Mouse (Mus musculus) limb, embryonic 11.5 days (tissue): Measurements from ENCODE around the gene Fcgr4. TPM values are rescaled to one million over a fixed set of nuclear protein-coding genes. Genes with fewer than 3 reads are reported as not detected.
"Not testable (repeated sequence)": the region's sequence is repeated elsewhere in the genome, so short reads cannot be mapped to it uniquely, and the experiment has no call there.

Experiments
- ATAC-seq: fragments of 200-750 bp; cut with Nextera tagmentation; 2 replicates; pipeline ENCODE4 v1.8.0; 2017; ENCODE audit warnings: low read depth; ENCODE audit not compliant: insufficient number of reproducible peaks, low FRiP score, low TSS enrichment
- DNase-seq: peaks from one replicate; pipeline ENCODE4 v3.0.0-alpha.2; 2015; ENCODE audit warnings: low spot score
- H3K27ac ChIP-seq: fragments of 300-500 bp; sonication (generic); replicated peaks from 2 replicates; pipeline ENCODE4 v1.5.1; 2014; ENCODE audit warnings: low read depth, mild to moderate bottlenecking, low read length
- H3K27me3 ChIP-seq: fragments of 300-500 bp; sonication (generic); 2 replicates; pipeline ENCODE4 v1.6.1; 2014; ENCODE audit warnings: mild to moderate bottlenecking, low read length, mixed read lengths; ENCODE audit not compliant: control insufficient read depth, insufficient read depth
- H3K36me3 ChIP-seq: fragments of 300-500 bp; sonication (generic); 2 replicates; pipeline ENCODE4 v1.6.1; 2014; ENCODE audit warnings: mild to moderate bottlenecking, low read length, moderate library complexity, mixed read lengths; ENCODE audit not compliant: control insufficient read depth, insufficient read depth
- H3K4me1 ChIP-seq: fragments of 300-500 bp; sonication (generic); 2 replicates; pipeline ENCODE4 v1.6.1; 2014; ENCODE audit warnings: low read length, mixed read lengths; ENCODE audit not compliant: control insufficient read depth, insufficient read depth
- H3K4me2 ChIP-seq: fragments of 300-500 bp; sonication (generic); 2 replicates; pipeline ENCODE4 v1.6.1; 2014; ENCODE audit warnings: low read depth, mild to moderate bottlenecking, moderate library complexity; ENCODE audit not compliant: severe bottlenecking
- H3K4me3 ChIP-seq: fragments of 300-500 bp; sonication (generic); 2 replicates; pipeline ENCODE4 v1.5.1; 2014; ENCODE audit warnings: low read depth, low read length
- H3K9ac ChIP-seq: fragments of 300-500 bp; sonication (generic); 2 replicates; pipeline ENCODE4 v1.6.1; 2014; ENCODE audit warnings: mild to moderate bottlenecking, low read length
- H3K9me3 ChIP-seq: fragments of 300-500 bp; sonication (generic); 2 replicates; pipeline ENCODE4 v1.6.1; 2016; ENCODE audit warnings: low read length; ENCODE audit not compliant: control insufficient read depth
- WGBS: fragments of 180-500 bp; shearing (Covaris S2); extraction: QIAGEN DNeasy Blood & Tissue Kit; methylation state at CpG from one replicate; pipeline ENCODE4 v1.1.7; 2014; 5-methylcytosine and 5-hydroxymethylcytosine counted together
- polyA plus RNA-seq: library from polyadenylated mRNA; unstranded; fragments of >200 nt; fragmentation: Nextera tagmentation; extraction: Ambion mirVana; gene quantifications from 2 replicates; pipeline ENCODE4 v1.2.1, GENCODE M21; 2014

The Fcgr4 gene
- polyA plus RNA-seq, 1 experiment from 2014 or later, result 0.27 TPM

- DNase-seq (peak; percentile 67), ATAC-seq (peak; percentile 77)
- not testable (repeated sequence) for H3K36me3 ChIP-seq, H3K9me3 ChIP-seq, H3K9ac ChIP-seq, H3K4me1 ChIP-seq, H3K27ac ChIP-seq
- Histone ChIP-seq H3K4me3 (peak overlapping the region; percentile 21), H3K27me3 (peaks cover 15% of the 10 kb centered on the region), H3K4me2 (peak overlapping the region; percentile 26)
- WGBS, result 8% methylated on average over 37 of the region's 61 CpGs
These were observed 45.1 kb downstream of the Fcgr4 start for GRCm38 (mm10) chr1:171063569-171064490.

DNA sequence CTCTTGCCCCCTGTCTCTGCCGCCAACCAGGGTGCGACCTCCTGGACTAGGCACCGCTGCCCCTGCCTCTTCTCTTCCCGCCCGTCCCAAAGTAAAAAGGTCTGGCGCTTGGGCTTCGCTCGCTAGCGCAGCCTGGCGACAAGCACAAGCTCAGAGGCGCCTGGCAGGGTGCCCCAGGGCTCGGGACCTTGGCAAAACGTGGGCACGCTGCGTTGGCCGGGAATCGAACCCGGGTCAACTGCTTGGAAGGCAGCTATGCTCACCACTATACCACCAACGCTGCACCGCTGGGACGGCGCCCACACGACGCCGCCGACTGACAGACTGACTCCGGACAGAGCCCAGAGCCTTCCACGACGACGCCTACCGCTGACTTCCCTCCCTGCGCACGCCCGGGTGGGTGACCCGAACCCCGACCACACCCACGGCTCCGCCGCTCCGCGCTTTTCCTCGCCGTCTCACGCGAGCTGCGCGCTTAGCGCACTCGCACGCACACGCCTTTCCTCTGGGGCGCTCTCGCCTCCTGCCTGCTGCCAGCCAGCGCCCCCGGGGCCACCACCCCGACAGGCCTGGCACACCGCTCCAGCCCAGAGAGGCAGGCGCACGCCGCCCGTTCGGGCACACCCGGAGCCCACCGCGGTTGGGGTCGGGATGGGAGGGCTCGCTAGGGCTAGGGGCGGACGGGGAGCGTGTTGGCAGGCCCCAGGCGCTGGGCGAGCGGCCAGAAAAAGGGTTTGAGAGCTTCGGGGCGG, 45.9 kb downstream of the Fcgr4 start, which contains the start of gene Fcgr3:
Fcgr3 (minus strand) TSS at position 445 of the 752 bp plus-strand sequence.
- not testable (repeated sequence) for H3K27ac ChIP-seq, H3K9me3 ChIP-seq, H3K9ac ChIP-seq, H3K4me1 ChIP-seq, H3K36me3 ChIP-seq
- peak within 1 kb of the TSS; percentile 21 for H3K4me3 ChIP-seq
- WGBS, result 2% methylated on average over 41 of the region's 75 CpGs
- DNase-seq (peak; percentile 88), ATAC-seq (peak; percentile 67)
- peak within 1 kb of the TSS; percentile 26 for H3K4me2 ChIP-seq
- peaks cover 19% of the 10 kb centered on the region for H3K27me3 ChIP-seq

DNA sequence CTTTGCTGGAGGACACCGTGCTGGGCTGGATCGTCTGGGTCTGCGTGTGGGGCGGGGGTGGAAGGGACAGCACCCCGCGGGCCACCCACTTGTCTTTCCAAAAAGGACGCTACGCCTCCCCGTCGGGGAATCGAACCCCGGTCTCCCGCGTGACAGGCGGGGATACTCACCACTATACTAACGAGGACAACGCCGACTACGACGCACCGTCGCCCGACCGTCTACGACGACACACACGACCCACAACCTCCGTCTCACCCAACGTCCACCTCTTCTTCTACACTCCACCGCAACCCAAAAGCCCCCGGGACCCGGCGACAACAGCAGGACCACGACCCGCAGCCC, 46.5 kb downstream of the Fcgr4 start:
- ATAC-seq, result peak; percentile 31
- H3K27ac ChIP-seq, result not testable (repeated sequence)

DNA sequence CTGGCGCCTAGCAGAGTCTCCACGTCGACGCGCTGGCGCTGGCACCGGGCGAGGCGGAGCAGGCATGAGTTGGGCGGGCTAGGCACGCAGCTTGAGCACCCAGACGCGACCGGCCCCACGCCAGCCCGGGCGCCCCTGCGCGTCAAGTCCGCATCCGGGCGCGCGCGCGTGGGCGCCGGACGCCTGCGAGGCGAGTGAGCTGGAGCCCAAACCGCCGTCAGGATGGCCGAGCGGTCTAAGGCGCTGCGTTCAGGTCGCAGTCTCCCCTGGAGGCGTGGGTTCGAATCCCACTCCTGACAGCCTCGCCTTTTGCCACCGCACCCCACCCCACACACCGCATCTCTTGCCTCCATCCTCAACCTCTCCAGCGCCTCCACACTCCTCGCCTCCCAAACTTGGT, 47.0 kb downstream of the Fcgr4 start:
- not testable (repeated sequence) for H3K9ac ChIP-seq, H3K27ac ChIP-seq, H3K9me3 ChIP-seq, H3K4me1 ChIP-seq, DNase-seq, H3K36me3 ChIP-seq, H3K4me2 ChIP-seq
- Histone ChIP-seq H3K27me3 (peaks cover 23% of the 10 kb centered on the region), H3K4me3 (peak overlapping the region; percentile 20; the same call in 1 of the 2 replicates)
- 6% methylated on average over 26 of the region's 45 CpGs for WGBS
- peak; percentile 0; the same call in 1 of the 2 replicates for ATAC-seq

More for the DNA sequence above, 46.5 kb downstream of the Fcgr4 start:
- not testable (repeated sequence) for H3K4me1 ChIP-seq, H3K9me3 ChIP-seq, DNase-seq, H3K36me3 ChIP-seq, H3K9ac ChIP-seq
- 0 out of 2 replicates have a peak overlapping the region, but pooled peaks have one; percentile 25 for H3K4me2 ChIP-seq
- 0% methylated on average over 14 of the region's 35 CpGs for WGBS
- peak overlapping the region; percentile 21; the same call in 1 of the 2 replicates for H3K4me3 ChIP-seq
- H3K27me3 ChIP-seq, result peaks cover 23% of the 10 kb centered on the region

DNA sequence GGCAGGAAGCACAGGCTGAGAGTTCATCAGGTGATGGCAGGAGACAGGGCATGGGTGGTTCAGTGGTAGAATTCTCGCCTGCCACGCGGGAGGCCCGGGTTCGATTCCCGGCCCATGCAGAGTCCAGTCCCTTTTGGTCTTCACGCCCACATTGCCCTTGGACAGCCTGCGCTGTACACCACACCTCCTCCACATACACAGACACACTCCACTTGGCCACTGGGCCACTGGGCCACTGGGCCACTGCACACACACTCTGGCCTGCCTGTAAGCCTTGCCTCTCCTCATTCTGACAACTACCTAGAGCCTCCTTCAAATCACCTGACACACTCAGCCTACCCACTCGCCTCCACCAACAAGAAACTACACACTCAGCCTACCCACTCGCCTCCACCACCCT, 47.9 kb downstream of the Fcgr4 start:
- not testable (repeated sequence) for DNase-seq, H3K9ac ChIP-seq, H3K9me3 ChIP-seq, H3K36me3 ChIP-seq, H3K4me2 ChIP-seq, H3K4me3 ChIP-seq, H3K27ac ChIP-seq, H3K4me1 ChIP-seq
- 25% methylated on average over 2 of the region's 10 CpGs for WGBS
- H3K27me3 ChIP-seq, result peaks cover 24% of the 10 kb centered on the region
- peak; percentile 31 for ATAC-seq

DNA sequence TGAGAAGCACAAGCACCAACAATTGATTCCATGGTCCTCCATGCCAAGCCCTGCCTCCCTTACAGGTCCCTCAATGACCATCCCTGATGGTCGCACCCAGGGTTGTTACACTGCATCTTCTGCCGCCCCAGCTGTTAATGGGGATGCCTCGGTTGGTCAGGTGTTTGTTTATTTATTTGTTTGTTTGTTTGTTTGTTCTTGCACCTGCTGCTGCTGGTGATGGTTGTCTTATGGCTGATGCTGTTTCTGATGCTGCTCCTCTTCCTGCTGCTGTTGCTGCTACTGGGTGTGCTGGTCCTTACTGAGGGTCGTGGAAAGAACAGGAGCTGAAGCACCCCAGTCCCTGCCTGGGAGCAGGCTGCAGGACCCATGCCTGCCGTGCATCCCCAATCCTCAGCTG, 49.2 kb downstream of the Fcgr4 start:
- H3K9me3 ChIP-seq, H3K27ac ChIP-seq, H3K9ac ChIP-seq, H3K4me1 ChIP-seq, H3K36me3 ChIP-seq, H3K4me3 ChIP-seq, ATAC-seq, H3K4me2 ChIP-seq: not testable (repeated sequence)
- H3K27me3 ChIP-seq, result peaks cover 24% of the 10 kb centered on the region
- peak; percentile 32 for DNase-seq
- 52% methylated on average over 5 of the region's 5 CpGs for WGBS

DNA sequence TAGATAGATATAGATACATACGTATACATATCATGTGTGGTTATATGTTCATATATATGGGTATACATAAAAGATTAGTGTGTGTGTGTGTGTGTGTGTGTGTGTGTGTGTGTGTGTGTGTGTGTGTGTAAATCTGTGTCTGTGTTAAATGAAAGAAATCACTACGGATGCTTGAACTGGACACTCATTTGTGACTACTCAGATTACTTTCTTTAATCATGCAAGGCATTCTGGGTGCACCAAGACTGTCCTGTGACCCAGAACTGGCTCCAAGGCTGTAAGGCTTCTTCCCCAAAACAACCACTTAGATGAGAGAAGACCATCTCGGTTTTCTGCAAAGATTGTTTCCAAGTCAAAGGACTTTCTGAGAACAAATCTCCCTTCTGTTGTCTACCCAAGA, 50.8 kb downstream of the Fcgr4 start:
- H3K4me3 ChIP-seq, H3K27ac ChIP-seq, H3K9ac ChIP-seq, H3K9me3 ChIP-seq, H3K36me3 ChIP-seq, H3K4me2 ChIP-seq, H3K4me1 ChIP-seq, ATAC-seq: not testable (repeated sequence)
- WGBS, result 64% methylated on average over 3 of the region's 3 CpGs
- DNase-seq, result peak; percentile 65
- peaks cover 25% of the 10 kb centered on the region for H3K27me3 ChIP-seq

DNA sequence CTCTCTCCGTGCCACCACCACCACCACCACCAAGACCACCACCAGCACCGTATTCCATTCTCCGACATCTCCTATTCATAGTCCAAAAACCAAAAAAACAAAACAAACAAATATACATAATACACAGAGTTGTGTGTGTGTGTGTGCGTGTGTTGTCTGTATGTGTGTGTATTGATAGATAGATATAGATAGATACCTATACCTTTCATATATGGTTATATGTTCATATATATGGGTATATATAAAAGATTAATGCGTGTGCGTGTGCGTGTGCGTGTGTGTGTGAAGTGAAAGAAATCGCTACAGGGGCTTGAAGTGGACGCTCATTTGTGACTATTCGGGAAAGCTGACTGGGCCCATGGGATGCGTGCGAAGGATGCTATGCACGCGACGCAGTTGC, 52.2 kb downstream of the Fcgr4 start:
- not testable (repeated sequence) for H3K4me1 ChIP-seq, ATAC-seq, H3K27ac ChIP-seq, DNase-seq, H3K9me3 ChIP-seq, H3K4me3 ChIP-seq, H3K36me3 ChIP-seq, H3K4me2 ChIP-seq, H3K9ac ChIP-seq
- peaks cover 20% of the 10 kb centered on the region for H3K27me3 ChIP-seq
- 24% methylated on average over 11 of the region's 16 CpGs for WGBS
